Comparison of ENCODE assay signal across 11 mouse cellular contexts in the genomic region with DNA sequence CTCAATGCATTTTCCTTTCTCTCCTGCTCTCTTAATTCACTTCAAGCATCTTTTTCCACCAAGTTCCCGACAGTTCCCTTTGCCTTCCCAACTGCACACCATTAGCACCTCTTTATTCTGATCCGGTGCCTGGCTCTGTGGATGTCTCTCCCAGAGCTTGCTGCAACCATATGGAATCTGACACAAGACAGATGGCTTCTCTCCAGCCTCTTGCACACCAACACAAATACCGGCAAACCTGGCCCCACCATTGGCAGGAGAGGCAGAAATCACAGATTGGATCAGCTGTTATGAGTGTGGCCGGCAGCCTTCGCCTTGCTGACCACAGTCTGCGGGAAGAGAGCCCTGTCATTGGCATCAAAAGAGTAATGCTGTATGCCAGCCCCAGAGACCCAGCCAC.
DNase-seq lines count a peak whose midpoint lies in the region; ATAC-seq lines count a peak whose summit lies in the region.
"Had no signal": no experiment of that assay in that cellular context is flagged by ENCODE, and none has a peak within 500 bp of the region (broad histone marks: within the 10 kb centered on the region; RNA-seq: fewer than 3 reads in every experiment).

No protein-coding gene starts in this region.

- H3K4me3 ChIP-seq in limb, embryonic 11.5 days (ENCODE audit: low read depth, low read length), result no peak overlapping the region
- no peak overlapping the region for H3K4me3 ChIP-seq in limb, embryonic 10.5 days
- H3K4me3 ChIP-seq: left cerebral cortex, adult 2 months had no signal

- no peaks in the 10 kb centered on the region for H3K4me1 ChIP-seq in limb, embryonic 11.5 days (ENCODE audit: control insufficient read depth, insufficient read depth, low read length)
- peaks cover 7% of the 10 kb centered on the region; the same call in 1 of the 2 replicates for H3K4me1 ChIP-seq in limb, embryonic 10.5 days

- ATAC-seq in limb, embryonic 11.5 days (ENCODE audit: insufficient number of reproducible peaks, low FRiP score, low TSS enrichment, low read depth), result no peak

- H3K36me3 ChIP-seq in limb, embryonic 11.5 days (ENCODE audit: control insufficient read depth, insufficient read depth, low read length), result no peaks in the 10 kb centered on the region
- no peaks in the 10 kb centered on the region for H3K36me3 ChIP-seq in limb, embryonic 10.5 days

- 55% methylated on average over 6 of the region's 6 CpGs for WGBS in limb, embryonic 11.5 days
- 61% methylated on average over 6 of the region's 6 CpGs for WGBS in limb, embryonic 10.5 days

- peak; percentile 43 for DNase-seq in limb, embryonic 11.5 days (ENCODE audit: low spot score)
- no peak for DNase-seq in limb, embryonic 10.5 days (ENCODE audit: low spot score)
- peak; percentile 82 to 90 for DNase-seq in cerebellum, adult 18-20 months
- peak; percentile 46 for DNase-seq in embryo, embryonic 10.5 days (ENCODE audit: low spot score)
- DNase-seq in layer of hippocampus, postnatal 36 days, result peak; percentile 17 to 20
- no peak for DNase-seq in gastrocnemius, adult 18-20 months (ENCODE audit: low spot score)
- no peak for DNase-seq in kidney, postnatal 36 days
- DNase-seq: gastrocnemius, postnatal 36 days; thymus, adult 2 months had no signal

- no peak overlapping the region for H3K27ac ChIP-seq in limb, embryonic 11.5 days (replicated peaks; ENCODE audit: low read depth, low read length)
- no peak overlapping the region for H3K27ac ChIP-seq in limb, embryonic 10.5 days
- H3K27ac ChIP-seq: left cerebral cortex, adult 2 months; macrophage had no signal

- no peaks in the 10 kb centered on the region for H3K9me3 ChIP-seq in limb, embryonic 11.5 days (ENCODE audit: control insufficient read depth, low read length)
- no peaks in the 10 kb centered on the region for H3K9me3 ChIP-seq in limb, embryonic 10.5 days (replicated peaks)

- no peak overlapping the region for H3K9ac ChIP-seq in limb, embryonic 11.5 days (ENCODE audit: low read length)

- H3K4me2 ChIP-seq in limb, embryonic 11.5 days (ENCODE audit: low read depth, severe bottlenecking), result no peak overlapping the region

- no peaks in the 10 kb centered on the region for H3K27me3 ChIP-seq in limb, embryonic 11.5 days (ENCODE audit: control insufficient read depth, insufficient read depth, low read length)
- no peaks in the 10 kb centered on the region for H3K27me3 ChIP-seq in limb, embryonic 10.5 days (ENCODE audit: low read depth, poor library complexity, severe bottlenecking)

Comparison
In these comparisons a context has a peak if more than half of its experiments do, and no peak if none do; other contexts are left out.
1. DNase-seq: peak in limb, embryonic 11.5 days (single experiment), cerebellum, adult 18-20 months (2 of 2), embryo, embryonic 10.5 days (single experiment) and layer of hippocampus, postnatal 36 days (2 of 2); none in limb, embryonic 10.5 days (single experiment), gastrocnemius, adult 18-20 months (single experiment) and kidney, postnatal 36 days (0 of 2).